Mouse (Mus musculus) brain, embryonic 14.5 days (tissue): ENCODE results near the gene C1qtnf2. TPM values are rescaled to one million over a fixed set of nuclear protein-coding genes. Genes with fewer than 3 reads are reported as not detected.

Source experiments
- DNase-seq: peaks from one replicate; pipeline ENCODE4 v3.0.0-alpha.2; 2011; ENCODE audit warnings: low read depth
- CTCF ChIP-seq: fragments of 200-500 bp; IDR thresholded peaks from 2 replicates; pipeline ENCODE4 v1.5.1; 2012; ENCODE audit warnings: inconsistent platforms, mild to moderate bottlenecking, moderate library complexity, borderline replicate concordance; ENCODE audit not compliant: insufficient read depth, insufficient read length; ENCODE audit errors: extremely low read depth
- POLR2A ChIP-seq: fragments of 200-500 bp; IDR thresholded peaks from 2 replicates; pipeline ENCODE4 v1.6.1; 2012; ENCODE audit warnings: mild to moderate bottlenecking, inconsistent platforms, borderline replicate concordance; ENCODE audit not compliant: poor library complexity, insufficient read depth, insufficient read length, severe bottlenecking; ENCODE audit errors: extremely low read depth
- polyA plus RNA-seq: library from polyadenylated mRNA; depleted of rRNA; stranded (reverse); fragments of >200 nt; gene quantifications from 2 replicates; pipeline ENCODE4 v1.2.3, GENCODE M21; 2012

Gene C1qtnf2
- polyA plus RNA-seq, 1 experiment = 7.2 TPM

DNA sequence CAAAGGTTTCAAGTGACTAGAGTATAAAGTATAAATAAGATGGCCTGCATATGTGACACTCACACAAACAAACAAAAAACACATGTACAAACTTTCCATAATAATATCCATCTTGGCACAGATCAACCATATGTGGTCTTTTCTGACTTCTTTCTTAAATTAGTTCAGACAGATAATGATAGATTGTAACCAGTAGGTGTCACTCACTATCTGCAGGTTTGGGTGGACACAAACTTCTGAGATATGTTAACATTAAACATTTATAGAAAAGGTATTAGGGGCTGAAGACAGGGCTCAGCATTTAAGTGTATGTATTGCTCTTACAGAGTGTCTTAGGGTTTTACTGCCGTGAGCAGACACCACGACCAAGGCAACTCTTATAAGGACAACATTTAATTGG is 21.8 kb upstream of the C1qtnf2 start:
- DNase-seq = peak; percentile 18
- TF ChIP-seq POLR2A (no peak), CTCF (no peak)

DNA sequence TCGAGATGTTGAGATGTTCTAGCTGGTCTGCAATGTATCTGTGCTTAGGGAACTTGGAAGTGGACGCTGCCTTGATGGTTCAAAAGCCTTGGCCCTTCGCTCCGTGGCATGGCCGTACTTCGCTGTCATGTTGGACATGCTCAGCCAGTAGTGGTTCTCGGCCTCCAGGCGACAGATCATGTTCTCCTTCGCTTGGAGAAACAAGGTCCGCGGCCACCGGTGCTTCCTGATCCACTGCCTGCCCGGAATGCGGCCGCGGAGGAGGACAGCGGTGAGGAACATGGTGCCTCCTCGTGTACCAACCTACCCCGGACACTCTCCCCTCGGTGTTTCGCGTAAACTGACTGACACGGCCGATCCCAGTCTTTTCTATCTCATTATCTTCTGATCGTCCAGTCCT is 10.9 kb upstream of the C1qtnf2 start:
- DNase-seq = no peak

GRCm38 (mm10) chr11:43470118-43470517 is 4.0 kb upstream of the C1qtnf2 start:
- DNase-seq = no peak
- TF ChIP-seq POLR2A (no peak), CTCF (no peak)

More for the DNA sequence above, 10.9 kb upstream of the C1qtnf2 start:
- no peak for TF ChIP-seq CTCF
- no peak for TF ChIP-seq POLR2A

GRCm38 (mm10) chr11:43470881-43471820 is 2.9 kb upstream of the C1qtnf2 start:
- DNase-seq = no peak
- TF ChIP-seq CTCF (no peak), POLR2A (no peak)

DNA sequence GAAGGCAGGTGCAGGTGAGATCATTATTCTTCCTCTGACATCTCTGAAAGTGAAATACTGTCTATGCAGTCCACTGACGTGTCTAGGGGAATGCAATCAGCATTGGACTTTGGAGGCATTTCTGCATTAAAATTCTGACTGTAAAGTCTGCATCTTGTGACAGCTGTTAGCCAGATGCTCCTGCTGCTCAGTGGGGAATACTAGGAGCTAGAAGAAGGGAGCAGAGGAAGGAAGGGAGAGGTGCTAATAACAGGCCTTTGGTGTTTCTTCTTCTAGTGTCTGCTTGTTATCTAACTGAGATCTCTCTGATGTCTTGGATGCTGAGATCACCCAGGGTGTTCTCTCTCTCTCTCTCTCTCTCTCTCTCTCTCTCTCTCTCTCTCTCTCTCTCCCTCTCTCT is 961 bp upstream of the C1qtnf2 start:
- TF ChIP-seq CTCF (no peak), POLR2A (no peak)

DNA sequence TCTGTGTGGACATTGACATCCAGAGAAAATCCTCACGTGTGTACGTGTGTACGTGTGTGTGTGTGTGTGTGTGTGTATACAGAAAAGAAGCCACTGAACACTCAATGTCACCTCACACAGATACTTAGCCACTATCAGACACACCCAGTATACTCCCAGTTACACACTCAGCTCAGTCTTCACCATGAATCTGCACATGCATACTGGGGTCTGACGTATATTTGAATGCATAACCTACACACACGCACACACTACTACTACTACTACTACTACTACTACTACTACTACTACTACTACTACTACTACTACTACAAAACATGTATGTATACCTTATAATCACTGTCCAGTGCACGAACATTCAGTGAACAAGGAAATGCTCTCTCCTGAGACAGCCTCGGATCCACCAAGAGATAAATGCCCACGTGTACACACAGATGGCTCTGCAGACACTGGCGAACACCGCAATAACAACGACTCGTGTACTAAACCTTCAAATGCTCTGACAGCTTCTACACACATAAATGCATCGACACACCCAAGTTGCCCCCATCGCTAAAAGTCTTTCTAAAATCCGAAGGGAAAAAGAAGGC is 346 bp upstream of the C1qtnf2 start:
- DNase-seq = peak; percentile 60
- TF ChIP-seq CTCF = no peak
- no peak for TF ChIP-seq POLR2A

More for the DNA sequence above, 961 bp upstream of the C1qtnf2 start:
- DNase-seq = peak; percentile 22

GRCm38 (mm10) chr11:43479376-43479775 is 5.3 kb downstream of the C1qtnf2 start:
- DNase-seq = no peak
- TF ChIP-seq CTCF (no peak), POLR2A (no peak)

DNA sequence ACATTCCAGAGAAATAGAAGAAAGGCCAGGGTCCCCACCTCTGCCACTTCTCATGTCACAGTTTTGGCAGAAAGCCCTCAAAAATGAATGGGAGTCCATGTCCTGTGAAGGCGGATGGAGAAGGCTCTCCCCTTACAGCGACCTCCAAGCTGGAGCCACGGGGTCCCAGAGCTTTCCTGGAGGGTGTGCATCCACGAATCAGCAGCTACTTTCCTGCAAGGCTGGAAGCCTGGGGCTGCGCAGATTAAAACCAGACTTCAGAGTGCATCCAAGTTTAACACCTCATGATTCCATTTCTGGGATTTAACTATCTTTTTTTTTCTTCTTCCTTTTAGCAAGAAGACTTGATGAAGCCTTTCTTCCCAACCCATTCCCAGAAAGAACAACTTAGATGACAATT is 6.5 kb downstream of the C1qtnf2 start:
- TF ChIP-seq POLR2A = no peak
- no peak for TF ChIP-seq CTCF
- DNase-seq = no peak

DNA sequence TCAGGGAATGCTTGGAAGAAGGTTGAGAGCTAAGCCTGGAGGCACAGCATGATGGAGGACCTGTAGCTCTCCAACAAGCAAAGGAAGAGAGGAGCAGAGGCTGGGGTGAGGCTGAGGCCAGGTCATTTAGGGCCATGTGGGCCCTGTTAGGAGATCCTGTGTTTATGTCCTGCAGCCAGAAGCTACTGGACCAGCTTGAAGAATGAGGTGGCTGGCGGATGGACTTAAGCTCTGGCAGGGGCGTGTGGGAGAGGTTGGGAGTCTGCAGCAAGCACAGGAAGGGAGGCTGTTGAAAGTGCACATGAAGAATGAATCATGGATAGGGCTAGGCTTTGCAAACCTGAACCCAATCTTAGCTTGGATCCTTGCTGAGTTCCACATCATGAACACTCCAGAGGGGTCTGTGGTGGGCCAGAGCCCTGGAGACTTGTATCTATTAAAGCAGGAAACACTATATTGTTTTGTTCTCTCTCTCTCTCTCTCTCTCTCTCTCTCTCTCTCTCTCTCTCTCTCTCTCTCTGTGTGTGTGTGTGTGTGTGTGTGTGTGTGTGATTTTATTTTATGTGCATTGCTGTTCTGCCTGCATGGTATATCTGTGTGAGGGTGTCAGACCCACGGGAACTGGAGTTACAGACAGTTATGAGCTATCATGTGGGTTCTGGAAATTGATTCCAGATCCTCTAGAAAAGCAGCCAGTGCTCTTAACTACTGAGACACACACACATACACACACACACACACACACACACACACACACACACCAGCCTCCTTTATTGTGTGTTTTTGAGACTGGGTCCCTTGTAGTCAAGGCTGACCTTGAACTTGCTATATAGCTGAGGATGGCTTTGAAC is 7.8 kb downstream of the C1qtnf2 start:
- DNase-seq = no peak
- TF ChIP-seq POLR2A (no peak), CTCF (no peak)

DNA sequence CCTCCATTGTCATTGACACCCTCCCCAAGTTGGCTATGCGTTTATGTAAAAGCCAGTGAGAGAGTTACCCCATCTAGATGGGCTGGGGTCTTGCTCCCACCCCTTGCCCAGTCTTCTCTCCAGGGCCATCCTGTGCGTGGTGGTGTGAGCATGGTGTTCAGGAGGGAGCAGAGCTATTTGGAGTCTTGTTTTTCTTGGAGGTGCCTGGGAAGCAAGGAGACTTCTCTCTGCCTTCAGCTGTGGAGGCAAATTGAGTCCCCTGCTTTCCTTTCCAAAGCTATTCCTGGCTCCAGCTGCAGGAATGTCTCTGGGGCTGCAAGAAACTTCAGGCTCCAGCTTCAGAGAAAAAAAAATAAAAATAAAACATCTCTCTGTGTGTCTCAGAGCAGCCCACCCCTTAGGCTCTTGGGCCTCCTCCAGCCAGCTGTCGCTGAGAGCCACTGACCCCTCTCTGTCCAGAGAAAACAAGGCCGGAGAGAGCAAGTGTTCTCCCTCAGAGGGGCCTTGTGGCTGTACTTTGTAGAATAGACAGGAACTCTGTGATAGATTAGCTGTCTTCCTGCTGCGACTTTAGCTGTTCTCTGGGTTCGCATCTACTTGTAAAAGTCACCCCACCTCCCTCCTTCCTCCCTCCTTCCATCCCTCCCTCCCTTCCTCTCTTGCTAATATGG is 9.2 kb downstream of the C1qtnf2 start:
- TF ChIP-seq CTCF (no peak), POLR2A (no peak)
- no peak for DNase-seq
